Mouse (Mus musculus): ENCODE measurements around the gene Tmem135.
A peak's percentile ranks its signal among the peaks of the same experiment; 100 is the strongest.

The Tmem135 gene

DNA sequence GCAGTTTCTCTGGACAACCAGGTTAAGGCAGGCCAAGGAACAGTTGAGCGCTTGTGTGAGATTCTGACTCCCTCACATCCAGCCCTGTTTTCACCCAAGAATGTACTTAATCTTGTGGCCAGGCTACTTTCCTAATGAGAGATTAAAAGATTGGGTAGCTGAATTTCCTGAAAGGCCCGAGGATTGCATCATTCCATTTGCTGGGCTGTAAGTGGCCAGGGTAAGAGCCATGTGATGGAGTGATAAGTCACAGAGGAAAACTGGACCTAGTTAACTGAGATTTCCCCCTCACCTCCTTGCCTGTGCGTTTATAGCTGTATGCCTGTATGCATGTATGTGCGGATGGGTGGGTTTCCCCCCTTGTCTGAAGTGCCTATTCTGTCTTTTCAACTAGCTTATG is 12.0 kb upstream of the Tmem135 start:
- DNase-seq, result no peak

DNA sequence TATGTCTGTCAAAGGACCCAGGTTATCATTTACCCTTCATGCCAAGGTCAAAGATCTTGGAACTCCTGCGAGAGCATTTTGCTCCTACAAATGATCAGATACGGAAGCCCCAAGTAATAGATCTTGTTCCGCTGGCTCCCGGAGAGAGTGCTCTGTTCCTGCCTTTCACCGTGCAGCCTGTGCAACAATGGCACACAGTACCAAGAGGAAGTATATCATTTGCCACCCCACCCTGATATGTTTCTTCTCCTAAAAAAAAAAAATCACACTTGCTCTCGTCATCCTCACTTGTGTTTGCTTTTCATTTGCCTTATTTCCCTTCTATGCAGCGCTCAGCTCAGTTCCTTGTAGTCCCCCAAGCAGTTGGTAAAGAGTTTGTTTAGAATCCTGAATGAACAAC is 8.1 kb upstream of the Tmem135 start:
- no peak for DNase-seq

- no peak for DNase-seq
Observed at GRCm38 (mm10) chr7:89411346-89411745, 7.3 kb upstream of the Tmem135 start.

DNA sequence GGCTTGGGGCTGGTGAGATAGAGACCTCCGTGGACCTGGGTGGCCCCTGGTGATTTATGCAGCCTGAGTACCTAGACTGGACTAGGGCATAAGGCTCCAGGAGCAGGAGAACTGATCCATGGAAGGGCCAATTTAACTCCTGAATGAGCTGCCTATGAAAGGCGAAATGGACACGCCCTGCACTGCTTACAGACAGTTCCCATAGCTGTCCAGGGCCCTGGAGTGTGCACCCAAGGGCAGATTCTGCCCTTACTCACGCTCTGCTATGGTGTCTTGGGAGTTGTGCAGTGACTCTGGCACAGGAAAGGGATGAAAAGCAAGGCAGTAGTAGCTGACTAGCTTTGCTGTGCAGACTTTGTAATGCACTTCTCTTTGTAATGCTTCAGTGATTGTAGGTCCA is 6.3 kb upstream of the Tmem135 start:
- DNase-seq, result no peak

- DNase-seq, result no peak
Observed at GRCm38 (mm10) chr7:89407006-89407940, 3.3 kb upstream of the Tmem135 start.

- no peak for DNase-seq
Observed at GRCm38 (mm10) chr7:89406011-89406410, 2.0 kb upstream of the Tmem135 start.

GRCm38 (mm10) chr7:89404734-89405440 is 865 bp upstream of the Tmem135 start:
- DNase-seq, result no peak

DNA sequence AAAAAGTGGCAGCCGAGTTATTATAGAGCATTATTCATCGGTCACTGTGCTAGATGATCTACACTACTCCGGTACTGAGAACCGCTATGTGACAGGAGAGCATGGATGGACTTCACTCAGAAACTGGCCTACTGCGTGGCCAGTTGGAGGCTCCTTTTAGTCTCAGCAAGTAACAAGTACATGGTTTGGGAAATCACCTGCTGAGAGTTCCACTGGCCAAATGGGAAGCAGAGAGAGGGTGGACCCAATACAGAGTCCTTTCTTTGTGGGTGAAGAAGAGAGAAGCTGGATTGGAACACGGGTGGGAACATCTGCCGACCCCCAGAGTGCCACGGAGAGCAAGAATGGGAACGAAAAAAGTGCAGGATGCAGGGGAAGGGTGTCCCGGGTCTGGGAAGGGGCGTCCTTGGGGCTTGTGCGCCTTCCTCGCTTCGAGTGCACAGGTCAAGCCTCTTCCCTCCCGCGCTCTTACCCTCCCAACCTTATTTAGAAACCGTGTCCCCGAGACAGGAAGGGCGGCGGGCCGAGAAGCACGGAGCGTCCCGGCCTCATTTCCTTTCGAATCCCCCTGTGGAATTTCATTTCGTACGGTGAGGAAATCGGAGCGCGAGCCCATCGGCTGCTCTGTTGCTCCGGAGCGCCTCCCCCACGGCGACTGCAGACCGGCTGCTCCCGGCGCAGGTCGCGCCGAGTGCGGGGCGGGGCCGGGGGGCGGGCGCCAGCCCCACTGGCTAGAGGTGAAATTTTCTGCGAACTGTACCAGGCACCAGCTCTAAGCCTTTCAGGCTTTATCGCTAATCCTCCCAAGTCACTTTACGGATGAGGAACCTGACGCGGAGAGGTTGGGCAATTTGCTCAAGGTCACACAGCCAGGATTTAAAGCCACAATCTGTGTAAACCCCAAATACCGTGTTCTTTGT is 709 bp downstream of the Tmem135 start:
- DNase-seq, result peak; percentile 54

DNA sequence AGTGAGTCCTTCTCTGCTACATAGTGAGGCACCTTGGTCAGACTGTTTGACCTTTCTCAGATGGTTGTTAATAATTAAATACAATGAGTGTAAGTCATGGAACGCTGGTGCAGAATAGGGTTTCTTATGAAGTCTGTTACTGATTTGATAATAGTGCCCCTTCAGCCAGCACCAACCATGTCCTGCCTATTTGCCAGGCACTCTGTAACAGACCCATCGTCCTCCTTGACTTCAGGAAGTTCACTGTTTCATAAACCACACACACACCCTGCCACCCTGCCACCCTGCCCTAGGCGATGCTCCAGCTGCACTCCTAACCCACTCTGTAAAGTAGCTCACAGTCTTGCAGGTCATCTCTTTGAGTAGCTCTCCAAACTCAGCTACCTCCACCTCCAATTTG is 2.1 kb downstream of the Tmem135 start:
- no peak for DNase-seq

- DNase-seq, result no peak
Observed at GRCm38 (mm10) chr7:89401136-89401858, 2.7 kb downstream of the Tmem135 start.

DNA sequence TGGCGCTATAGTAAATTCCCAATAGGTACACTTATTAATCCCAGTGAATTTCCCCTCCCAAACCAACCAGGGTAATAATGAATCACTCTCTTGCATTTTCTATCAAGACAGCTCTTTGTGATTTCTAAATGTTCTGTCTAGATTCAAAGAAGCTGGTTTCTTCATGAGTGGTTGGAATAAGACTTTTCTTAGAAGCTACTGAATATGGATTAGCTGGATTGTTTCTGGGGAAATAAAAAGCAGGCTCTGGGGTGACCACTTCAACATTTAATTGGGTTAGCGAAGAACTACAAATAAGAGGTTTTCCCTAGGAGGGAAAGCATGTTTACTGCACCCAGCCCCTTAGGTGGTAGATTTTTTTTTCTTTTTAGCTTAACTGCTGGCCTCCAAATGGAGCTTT is 3.3 kb downstream of the Tmem135 start:
- no peak for DNase-seq

GRCm38 (mm10) chr7:89397837-89398534 is 6.0 kb downstream of the Tmem135 start:
- no peak for DNase-seq

DNA sequence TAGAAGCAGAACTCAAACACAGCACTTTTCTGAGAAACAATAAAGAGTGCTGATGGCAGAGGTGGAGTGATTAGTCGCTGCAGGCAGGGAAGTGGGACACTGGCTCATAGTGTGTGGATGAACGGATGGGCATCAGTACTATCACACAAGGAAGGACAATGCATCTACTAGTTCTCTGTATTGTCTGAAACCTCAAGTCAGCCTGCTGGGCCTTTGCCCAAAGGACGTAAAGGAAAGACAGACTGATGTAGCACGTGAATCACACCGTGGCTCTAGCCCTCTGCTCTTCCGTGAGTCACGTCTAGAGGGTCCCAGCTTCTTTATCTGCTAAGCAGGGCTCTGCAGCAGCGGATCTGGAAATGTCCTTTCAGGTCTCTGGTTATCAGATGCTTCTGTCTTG is 7.6 kb downstream of the Tmem135 start:
- DNase-seq, result no peak

- no peak for DNase-seq
Observed at GRCm38 (mm10) chr7:89395399-89395798, 8.6 kb downstream of the Tmem135 start.

GRCm38 (mm10) chr7:89392825-89393224 is 11.2 kb downstream of the Tmem135 start:
- no peak for DNase-seq

DNA sequence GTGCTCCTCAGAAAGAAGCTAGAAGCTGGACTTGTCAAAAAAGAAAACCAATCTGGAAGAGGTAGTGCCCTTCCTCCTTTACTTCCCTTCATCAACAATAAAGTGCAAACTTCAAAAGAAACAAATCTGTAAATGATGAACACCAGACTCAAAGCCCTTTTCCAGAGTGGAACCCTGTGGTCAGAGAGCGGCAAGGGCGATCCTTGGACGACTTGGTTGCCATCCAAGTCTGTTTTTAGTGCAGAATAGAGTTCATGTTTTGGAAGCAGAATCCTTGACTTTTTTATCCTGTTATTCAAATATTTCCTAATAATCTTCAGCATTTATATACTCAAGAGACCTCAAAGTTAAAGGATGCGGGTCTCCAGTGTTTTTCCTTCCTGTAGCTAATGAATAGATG is 11.6 kb downstream of the Tmem135 start:
- no peak for DNase-seq

GRCm38 (mm10) chr7:89391831-89392230 is 12.2 kb downstream of the Tmem135 start:
- DNase-seq, result no peak

DNA sequence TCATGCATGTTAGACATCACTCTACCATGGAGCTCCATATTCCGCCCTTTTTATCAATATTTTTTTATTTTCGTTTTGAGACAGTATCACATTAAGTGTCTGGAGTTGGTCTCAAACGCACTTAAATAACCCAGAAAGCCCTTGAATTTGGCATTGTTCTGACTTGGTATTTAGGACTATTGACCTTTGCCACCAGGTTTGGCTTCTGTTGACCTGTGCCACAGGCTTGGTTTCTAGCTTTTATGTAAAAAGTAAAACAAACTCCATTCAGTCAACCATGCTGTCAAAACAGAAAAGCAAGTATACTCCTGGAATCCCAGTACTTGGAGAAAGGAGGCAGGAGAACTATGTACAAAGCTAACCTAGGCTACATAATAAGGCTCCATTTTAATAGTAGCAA is 12.7 kb downstream of the Tmem135 start:
- DNase-seq, result no peak

DNA sequence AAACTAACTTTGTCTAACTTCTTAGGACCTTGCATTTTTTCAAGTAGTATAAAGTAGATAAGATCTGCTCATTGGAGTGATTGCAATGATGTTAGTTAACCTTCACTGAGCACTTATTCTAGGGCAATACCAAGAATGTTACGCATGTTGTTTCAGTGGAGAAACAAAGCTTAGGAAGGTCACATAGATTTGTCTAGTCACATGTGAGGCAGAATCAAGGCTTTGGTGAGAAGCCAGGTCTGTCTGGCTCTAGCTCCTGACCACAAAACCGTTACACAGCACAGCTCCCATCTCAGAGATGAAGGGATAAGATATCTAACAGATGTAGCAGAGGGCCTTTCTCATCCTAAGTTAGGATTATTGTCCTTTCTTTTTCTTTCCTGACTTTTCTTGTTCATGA is 13.4 kb downstream of the Tmem135 start:
- DNase-seq, result no peak

- no peak for DNase-seq
Observed at GRCm38 (mm10) chr7:89388981-89389380, 15.0 kb downstream of the Tmem135 start.

GRCm38 (mm10) chr7:89382892-89383291 is 21.1 kb downstream of the Tmem135 start:
- DNase-seq, result no peak

Data from right cerebral cortex, postnatal 25 days (tissue).